Mouse (Mus musculus): ENCODE results near the gene Zfp536.

- TF ChIP-seq CTCF (IDR thresholded peaks at IDR 0.05) (no peak), EP300 (IDR thresholded peaks at IDR 0.05) (no peak)
Observed at GRCm38 (mm10) chr7:37686366-37686765, 87.1 kb downstream of the Zfp536 start.

Data from lung, postnatal 0 days (tissue).